Mouse (Mus musculus): ENCODE data around the gene Fgf23. TPM values are rescaled to one million over a fixed set of nuclear protein-coding genes. Genes with fewer than 3 reads are reported as not detected.
A peak's percentile ranks its signal among the peaks of the same experiment; 100 is the strongest.

The Fgf23 gene
- polyA plus RNA-seq, 2 experiments from 2014 or later, result not detected

GRCm38 (mm10) chr6:127114753-127115456 is 42.2 kb downstream of the Fgf23 start:
- no peak for ATAC-seq

- ATAC-seq, result peak; percentile 45
Observed at GRCm38 (mm10) chr6:127122221-127122806, 49.6 kb downstream of the Fgf23 start.

GRCm38 (mm10) chr6:127122996-127123395 is 50.3 kb downstream of the Fgf23 start:
- ATAC-seq, result no peak

- ATAC-seq, result no peak
Observed at GRCm38 (mm10) chr6:127123506-127123905, 50.8 kb downstream of the Fgf23 start.

- ATAC-seq, result no peak
Observed at GRCm38 (mm10) chr6:127129659-127130058, 57.0 kb downstream of the Fgf23 start.

- ATAC-seq, result no peak
Observed at GRCm38 (mm10) chr6:127130377-127130776, 57.7 kb downstream of the Fgf23 start.

Other genes starting within 250 kb of the Fgf23 start
- gene Ndufa9, start 223.8 kb upstream of the Fgf23 start, polyA plus RNA-seq (2017; shearing (Covaris generic)), result 100 to 1,000 TPM; 170 to 192 TPM
- gene Akap3, start 219.8 kb upstream of the Fgf23 start, polyA plus RNA-seq (2017; shearing (Covaris generic)), result not detected
- gene Dyrk4, start 151.1 kb upstream of the Fgf23 start, polyA plus RNA-seq (2017; shearing (Covaris generic)), result under 1 TPM; 0.44 to 0.95 TPM
- 1 to 10 TPM; 3.6 to 9.2 TPM for gene Rad51ap1, start 133.3 kb upstream of the Fgf23 start, polyA plus RNA-seq (2017; shearing (Covaris generic))
- 10 to 100 TPM; 14.9 to 16.3 TPM for gene D6Wsu163e, start 132.9 kb upstream of the Fgf23 start, polyA plus RNA-seq (2017; shearing (Covaris generic))
- gene Fgf6, start 57.3 kb upstream of the Fgf23 start, polyA plus RNA-seq (2017; shearing (Covaris generic)), result not detected
- gene Tigar, start 36.7 kb downstream of the Fgf23 start, polyA plus RNA-seq (2017; shearing (Covaris generic)), result 10 to 100 TPM in 1 of 2 experiments, 1 to 10 TPM in 1; 7.6 to 10.6 TPM
- 100 to 1,000 TPM; 616 to 775 TPM for gene Ccnd2, start 79.3 kb downstream of the Fgf23 start, polyA plus RNA-seq (2017; shearing (Covaris generic))

Measured in CD4-positive, CD25-positive, alpha-beta regulatory T cell, adult 4 months (primary cell).